17 mouse cellular contexts compared by ENCODE assay signal in genomic region chr14:77257461-77257860, GRCm38 (mm10).
DNase-seq lines count a peak whose midpoint lies in the region; ATAC-seq lines count a peak whose summit lies in the region.
"Had no signal": no experiment of that assay in that cellular context is flagged by ENCODE, and none has a peak within 500 bp of the region (broad histone marks: within the 10 kb centered on the region; RNA-seq: fewer than 3 reads in every experiment).

No protein-coding gene starts in this region.

- no peak overlapping the region for H3K4me3 ChIP-seq in heart, embryonic 12.5 days
- H3K4me3 ChIP-seq: hindbrain, embryonic 12.5 days; megakaryocyte, embryonic 14.5 days; neural tube, embryonic 13.5 days had no signal

- peak; percentile 44 to 59 for DNase-seq in cerebellum, postnatal 10 days
- no peak for DNase-seq in cerebellum, adult 8-10 months
- DNase-seq in heart, adult 11 months, result peak; percentile 83
- DNase-seq in NIH3T3 (ENCODE audit: low read depth), result peak; percentile 48
- DNase-seq in adipocyte (ENCODE audit: low spot score), result peak; percentile 83
- no peak for DNase-seq in spleen, postnatal 4 days (ENCODE audit: low spot score in 2 of 2)
- DNase-seq: kidney, adult 8-10 months; kidney, postnatal 14 days; lung, adult 18-20 months; midbrain, embryonic 14.5 days; right cerebral cortex, adult 18-20 months; thymus, postnatal 25 days had no signal

- H3K9ac ChIP-seq in heart, embryonic 12.5 days, result no peak overlapping the region
- H3K9ac ChIP-seq: hindbrain, embryonic 12.5 days; neural tube, embryonic 13.5 days had no signal

- no peaks in the 10 kb centered on the region for H3K4me1 ChIP-seq in heart, embryonic 12.5 days (replicated peaks)

- ATAC-seq in heart, embryonic 12.5 days (ENCODE audit: insufficient number of reproducible peaks, low FRiP score), result no peak

- no peak overlapping the region for H3K27ac ChIP-seq in heart, embryonic 12.5 days (ENCODE audit: poor library complexity, severe bottlenecking)
- H3K27ac ChIP-seq: hindbrain, embryonic 12.5 days had no signal

- H3K36me3 ChIP-seq in heart, embryonic 12.5 days, result no peaks in the 10 kb centered on the region
- H3K36me3 ChIP-seq: hindbrain, embryonic 12.5 days; neural tube, embryonic 13.5 days had no signal

- no peaks in the 10 kb centered on the region for H3K9me3 ChIP-seq in heart, embryonic 12.5 days (replicated peaks)
- H3K9me3 ChIP-seq: hindbrain, embryonic 12.5 days; megakaryocyte, embryonic 14.5 days; neural tube, embryonic 13.5 days had no signal

- H3K4me2 ChIP-seq in heart, embryonic 12.5 days, result no peak overlapping the region
- H3K4me2 ChIP-seq: hindbrain, embryonic 12.5 days; liver, embryonic 11.5 days; neural tube, embryonic 13.5 days had no signal

- no peaks in the 10 kb centered on the region for H3K27me3 ChIP-seq in heart, embryonic 12.5 days (replicated peaks)
- H3K27me3 ChIP-seq: hindbrain, embryonic 12.5 days; neural tube, embryonic 13.5 days had no signal

- 72% methylated on average over 1 of the region's 1 CpGs for WGBS in heart, embryonic 12.5 days

Comparison
In these comparisons a context has a peak if more than half of its experiments do, and no peak if none do; other contexts are left out.
1. DNase-seq: peak in cerebellum, postnatal 10 days (2 of 2), heart, adult 11 months (single experiment), NIH3T3 (single experiment) and adipocyte (single experiment); none in cerebellum, adult 8-10 months (single experiment) and spleen, postnatal 4 days (0 of 2).